Mouse (Mus musculus) spleen, postnatal 36 days (tissue): ENCODE data around the gene Borcs8.
A peak's percentile ranks its signal among the peaks of the same experiment; 100 is the strongest.

Experiments used
- DNase-seq, 2 experiments: peaks; one replicate each; pipeline ENCODE4 v3.0.0; 2022; ENCODE audit warnings: low spot score in 2 of 2, mixed read lengths in 1 of 2

Borcs8 gene

DNA sequence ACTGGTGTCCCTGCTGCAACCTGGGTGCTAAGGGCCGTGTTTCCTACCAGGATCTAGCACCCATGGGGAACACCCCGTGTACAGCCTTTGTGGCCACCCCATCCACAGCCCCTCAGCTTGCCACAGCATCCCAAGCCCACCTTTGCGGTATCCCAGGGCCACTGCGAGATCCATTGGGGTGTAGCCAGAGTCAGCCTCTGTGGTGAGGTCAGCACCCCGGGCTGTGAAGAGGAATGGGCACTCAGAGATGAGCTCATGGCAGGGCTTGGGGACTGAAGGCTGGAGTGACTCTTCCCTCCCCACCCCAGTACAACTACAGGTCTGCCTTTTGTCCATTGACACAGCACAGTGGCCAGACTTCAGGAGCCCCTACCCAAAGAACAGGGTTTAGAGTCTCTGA, 5.2 kb upstream of the Borcs8 start:
- DNase-seq = no peak

DNA sequence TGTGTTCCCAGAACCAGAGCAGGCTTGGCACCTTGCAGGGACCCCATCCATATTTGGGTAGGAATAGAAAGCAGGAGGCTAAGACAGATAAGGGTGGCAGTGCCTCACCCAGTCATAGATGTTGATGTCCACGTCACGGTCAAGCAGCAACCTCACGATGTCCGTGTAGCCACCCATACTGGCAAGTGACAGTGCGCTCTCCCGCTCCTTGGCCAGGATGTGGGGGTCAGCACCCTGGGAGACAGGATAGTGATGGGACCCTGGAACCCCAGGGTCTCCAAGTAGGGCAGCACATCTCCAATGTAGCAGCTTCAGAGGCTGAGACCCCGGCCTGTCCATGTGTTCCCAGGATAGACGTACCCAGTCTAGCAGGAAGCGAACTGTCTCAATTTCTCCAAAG, 4.4 kb upstream of the Borcs8 start:
- no peak for DNase-seq

DNA sequence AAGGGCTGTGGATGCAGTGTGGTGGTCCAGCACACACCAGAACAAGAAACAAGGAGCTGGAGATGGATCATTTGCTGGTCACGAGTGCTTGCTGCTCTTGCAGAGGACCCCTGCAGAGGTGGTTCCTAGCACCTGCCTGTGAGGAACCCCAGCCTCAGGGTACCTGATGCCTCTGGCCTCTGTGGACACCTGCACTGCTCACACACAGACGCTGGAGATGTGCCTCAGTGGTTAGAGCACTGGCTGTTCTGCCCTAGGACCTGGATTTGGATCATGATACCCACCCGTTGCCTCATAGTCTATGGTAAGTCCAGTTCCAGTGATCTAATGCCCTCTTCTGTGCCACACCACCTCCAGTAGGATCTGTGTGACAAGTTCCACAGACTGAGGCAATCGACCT, 2.7 kb upstream of the Borcs8 start:
- no peak for DNase-seq

DNA sequence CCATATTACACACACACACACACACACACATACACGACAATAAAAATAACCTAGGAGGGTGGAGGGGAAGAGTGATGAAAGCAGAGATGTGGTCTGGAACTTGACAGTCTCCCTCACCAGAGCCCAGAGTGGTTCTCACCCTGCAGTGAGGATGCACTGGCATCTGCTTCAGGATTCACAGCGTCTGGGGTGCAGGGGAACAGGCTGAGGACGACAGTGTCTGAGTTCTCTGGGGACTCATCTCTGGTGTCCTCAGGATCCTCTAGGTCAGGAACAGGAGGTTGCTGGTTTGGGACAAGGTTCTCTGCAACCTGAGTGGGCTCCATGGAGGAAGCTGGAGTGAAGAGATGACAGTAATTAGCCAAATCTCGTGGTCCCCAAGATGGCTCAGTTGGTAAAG, 1.4 kb upstream of the Borcs8 start:
- DNase-seq = no peak

DNA sequence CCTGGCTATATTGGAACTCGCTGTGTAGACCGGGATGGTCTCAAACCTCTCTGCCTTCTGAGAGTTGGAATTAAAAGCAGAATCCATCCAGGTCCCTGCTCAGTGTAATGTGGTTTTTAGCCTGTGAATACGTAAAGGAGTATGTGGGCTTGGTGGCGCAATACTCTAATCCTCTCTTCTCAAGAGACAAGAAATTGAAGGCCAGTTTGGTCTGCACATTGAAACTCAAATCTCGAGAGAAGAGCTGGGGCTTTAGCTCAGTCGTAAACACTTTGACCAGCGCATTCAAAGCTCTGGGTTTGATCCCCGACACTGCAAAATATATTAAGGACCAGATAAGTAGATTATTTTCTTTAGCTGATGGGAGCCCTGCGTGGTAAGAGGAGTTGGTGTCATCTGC, 682 bp downstream of the Borcs8 start:
- no peak for DNase-seq

DNA sequence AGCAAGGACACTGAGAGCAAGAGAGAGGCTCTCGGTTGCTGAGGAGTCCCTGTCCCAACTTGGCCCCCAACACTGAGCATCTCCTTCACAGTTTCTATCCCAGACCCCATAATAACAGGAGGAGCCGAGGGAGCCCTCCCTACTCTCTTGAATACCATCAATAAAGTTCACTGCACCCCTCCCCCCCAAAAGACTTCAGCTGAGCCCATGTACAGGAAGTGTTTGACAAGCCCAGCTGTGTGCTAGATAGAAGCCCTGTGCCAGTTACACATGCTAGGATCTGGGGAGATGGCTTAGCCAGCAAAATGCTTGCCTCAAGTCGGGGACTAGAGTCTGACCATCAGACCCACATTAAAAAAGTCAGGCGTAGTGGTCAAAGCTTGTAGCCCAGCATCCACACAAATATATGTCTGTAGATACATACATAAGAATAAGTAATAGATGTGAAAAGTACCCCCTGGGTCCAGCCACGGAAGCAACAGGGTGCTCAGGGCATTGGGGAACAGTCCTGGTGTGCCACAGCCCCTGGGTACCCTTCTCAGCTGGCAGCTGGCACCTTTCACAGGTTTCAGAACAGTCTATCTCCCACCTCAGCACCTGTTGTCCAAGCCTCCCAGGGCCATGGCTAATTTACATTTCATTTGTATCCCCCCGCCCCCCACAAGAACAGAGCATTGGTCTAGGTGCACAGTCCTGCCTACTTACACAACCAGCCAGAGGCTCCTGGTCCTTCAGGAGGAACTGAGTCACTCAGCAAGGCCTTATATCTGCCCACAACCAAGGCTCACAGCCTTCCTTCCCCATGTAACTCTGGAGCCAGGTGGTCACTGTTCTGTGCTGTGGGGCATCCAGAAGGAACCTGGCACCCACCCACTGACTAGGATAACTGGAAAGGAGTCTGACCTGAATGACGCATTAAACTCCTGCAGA, 8.6 kb downstream of the Borcs8 start:
- no peak for DNase-seq

DNA sequence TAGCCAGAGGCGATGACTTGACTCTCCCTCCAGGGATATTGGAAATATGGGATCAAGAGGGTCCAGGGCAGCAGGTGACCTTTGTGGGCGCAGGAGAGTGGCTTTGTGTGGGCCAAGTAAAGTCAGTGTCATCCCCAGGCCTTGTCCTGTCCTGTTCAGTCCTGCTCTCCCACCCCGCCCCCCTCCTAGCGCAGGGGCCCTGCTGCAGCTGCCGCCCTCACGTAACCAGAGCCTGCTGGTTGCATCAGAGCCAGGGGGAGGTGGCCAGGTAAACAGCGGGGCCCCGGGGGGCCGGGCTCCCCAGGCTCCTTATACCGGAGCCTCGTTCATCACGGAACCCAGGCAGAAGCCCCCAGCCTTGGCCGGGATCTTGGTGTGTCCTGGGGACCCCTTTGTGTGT, 10.9 kb downstream of the Borcs8 start:
- no peak for DNase-seq

DNA sequence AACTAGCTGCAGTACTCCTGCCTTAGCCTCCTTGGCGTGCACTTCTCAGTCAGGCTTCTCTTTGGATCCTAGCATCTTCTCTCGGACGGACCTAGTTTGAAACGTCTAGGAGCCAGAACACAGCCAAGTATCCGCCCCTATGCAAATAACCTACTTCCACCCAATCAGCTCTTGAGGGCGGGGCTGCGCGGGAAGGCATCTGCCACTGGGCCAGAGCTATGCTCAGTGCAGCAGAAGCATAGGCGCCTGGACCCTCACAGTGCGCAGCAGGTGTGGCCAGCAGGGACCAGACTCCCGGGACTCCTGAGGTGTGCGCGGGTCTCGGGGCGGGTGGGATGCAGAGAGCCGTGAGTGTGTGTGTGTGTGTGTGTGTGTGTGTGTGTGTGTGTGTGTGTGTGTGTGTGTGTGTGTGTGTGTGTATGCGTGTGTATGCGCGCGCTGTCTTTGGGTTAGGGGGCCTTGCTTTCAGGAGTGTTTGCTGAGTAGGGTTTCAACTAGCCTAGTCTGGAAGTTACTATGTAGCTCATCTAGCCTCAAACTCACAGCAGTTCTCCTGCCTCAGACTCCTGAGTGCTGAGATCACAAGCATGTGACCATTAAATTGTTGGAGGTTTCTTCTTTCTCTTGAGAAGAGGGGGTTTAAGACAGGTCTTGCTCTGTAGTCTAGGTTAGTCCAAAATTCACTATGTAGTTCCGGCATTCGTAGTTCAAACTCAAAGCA, 13.4 kb downstream of the Borcs8 start:
- DNase-seq = peak; percentile 83 to 84

DNA sequence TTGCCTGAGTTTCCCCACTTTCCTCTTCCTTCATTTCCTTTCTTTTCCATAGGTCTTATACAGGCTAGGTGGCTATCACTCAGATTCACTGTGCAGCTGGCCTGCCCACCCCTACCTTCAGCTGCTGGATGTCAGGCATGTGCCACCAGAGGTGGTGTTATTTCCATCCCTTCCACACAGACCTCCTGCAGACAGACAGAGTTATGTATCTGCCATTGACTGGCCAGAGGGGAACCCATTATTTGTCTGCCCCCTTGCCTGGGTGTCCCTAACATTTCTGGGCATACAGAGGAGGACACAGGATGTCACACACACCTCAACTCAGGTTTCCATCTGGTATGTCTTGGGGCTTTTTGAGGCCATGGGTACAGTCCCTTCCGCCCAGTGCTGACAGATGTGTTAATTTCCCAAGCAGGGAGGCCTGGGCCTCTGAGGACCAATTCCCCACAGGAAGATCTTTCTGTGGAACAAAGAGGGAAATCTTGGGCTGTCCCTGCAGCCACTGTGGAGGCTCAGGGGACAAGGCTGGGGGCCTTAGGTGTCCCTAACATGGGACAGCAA, 18.0 kb downstream of the Borcs8 start:
- no peak for DNase-seq

DNA sequence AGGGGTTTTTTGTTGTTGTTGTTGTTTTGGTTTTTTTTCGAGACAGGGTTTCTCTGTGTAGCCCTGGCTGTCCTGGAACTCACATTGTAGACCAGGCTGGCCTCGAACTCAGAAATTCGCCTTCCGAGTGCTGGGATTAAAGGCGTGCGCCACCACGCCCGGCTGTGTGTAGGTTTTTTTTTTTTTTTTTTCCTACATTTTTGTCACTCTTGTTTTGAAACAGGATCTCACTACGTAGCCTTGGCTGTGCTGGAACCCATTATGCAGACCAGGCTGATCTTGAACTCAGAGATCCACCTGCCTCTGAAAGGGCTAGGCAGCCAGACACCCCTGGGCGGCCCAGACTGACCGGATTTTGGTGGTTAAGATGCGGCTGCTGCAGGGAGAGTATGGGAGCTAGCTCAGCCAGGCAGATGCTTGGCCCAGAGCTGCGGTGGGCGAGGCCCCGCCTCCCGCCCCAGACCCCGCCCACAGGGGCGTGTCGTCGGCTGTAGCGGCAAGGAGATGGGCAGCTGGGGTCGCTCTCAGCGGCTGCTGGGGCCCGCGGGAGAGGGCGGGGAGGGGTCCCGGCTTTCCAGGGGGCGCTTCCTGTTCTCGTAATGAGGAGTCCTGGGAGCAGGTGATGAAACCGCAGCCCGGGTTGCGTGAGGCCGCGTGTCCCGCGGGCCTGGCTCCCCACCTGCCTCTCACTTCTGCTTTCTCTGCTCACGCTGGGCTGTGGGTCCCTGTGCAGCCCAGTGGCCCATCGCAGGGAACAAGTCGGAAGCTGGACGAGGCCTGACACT, 19.0 kb downstream of the Borcs8 start:
- DNase-seq = peak; percentile 80 to 81

DNA sequence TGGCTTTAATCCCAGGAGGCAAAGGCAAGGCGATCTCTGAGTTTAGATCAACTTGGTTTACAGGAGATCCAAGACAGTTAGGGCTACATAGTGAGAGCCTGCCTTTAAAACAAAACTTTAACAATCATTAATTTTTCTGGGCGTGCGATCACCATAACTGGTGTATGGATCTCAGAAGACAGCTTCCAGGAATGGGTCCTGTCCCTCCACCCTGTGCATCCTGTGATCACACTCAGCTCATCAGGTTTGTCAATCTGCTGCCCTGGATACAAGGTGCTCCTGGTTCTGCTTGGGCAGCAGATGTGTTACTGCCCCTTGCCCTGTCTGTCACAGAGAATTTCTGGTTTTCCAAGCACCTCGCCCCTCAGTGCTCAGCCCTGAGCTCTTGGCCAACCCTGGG, 19.9 kb downstream of the Borcs8 start:
- DNase-seq = no peak

DNA sequence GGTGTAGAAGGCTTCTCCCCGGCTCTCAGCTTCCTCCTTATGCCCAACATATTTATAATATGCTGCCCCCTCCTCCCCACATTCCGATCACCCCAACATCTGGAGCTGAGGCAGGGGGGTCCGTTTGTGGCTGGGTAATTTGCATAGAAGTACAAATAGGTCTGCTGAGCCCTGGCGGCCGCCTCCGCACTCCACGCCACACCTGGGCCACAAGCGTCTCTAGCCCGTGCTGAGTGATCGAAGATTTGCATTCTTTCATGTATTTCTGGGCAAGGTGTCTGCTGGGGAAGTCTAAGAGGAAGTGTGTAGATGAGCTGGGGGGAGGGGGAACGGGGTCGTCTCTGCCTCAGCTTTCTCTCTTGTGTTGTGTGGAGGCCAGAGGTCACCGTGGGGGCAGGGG, 20.7 kb downstream of the Borcs8 start:
- DNase-seq = peak; percentile 84 to 86

DNA sequence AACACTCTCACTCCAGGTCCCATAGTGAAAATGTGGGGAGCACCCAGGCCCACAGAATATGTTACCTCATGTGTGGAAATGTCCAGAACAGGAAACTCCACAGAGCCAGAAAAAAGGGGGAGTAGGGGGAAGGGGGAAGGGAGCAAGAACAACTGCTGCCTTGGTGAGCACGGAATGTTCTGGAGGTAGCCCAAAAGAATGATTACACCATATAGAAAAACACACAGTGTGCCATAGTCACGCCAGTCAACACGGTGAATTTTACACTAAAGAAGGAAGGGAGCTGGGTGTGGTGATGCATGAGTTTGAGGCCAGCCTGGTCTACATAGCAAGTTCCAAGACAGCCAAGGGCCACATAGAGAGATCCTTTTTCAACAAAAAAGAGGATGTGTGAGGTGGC, 24.0 kb downstream of the Borcs8 start:
- DNase-seq = no peak

DNA sequence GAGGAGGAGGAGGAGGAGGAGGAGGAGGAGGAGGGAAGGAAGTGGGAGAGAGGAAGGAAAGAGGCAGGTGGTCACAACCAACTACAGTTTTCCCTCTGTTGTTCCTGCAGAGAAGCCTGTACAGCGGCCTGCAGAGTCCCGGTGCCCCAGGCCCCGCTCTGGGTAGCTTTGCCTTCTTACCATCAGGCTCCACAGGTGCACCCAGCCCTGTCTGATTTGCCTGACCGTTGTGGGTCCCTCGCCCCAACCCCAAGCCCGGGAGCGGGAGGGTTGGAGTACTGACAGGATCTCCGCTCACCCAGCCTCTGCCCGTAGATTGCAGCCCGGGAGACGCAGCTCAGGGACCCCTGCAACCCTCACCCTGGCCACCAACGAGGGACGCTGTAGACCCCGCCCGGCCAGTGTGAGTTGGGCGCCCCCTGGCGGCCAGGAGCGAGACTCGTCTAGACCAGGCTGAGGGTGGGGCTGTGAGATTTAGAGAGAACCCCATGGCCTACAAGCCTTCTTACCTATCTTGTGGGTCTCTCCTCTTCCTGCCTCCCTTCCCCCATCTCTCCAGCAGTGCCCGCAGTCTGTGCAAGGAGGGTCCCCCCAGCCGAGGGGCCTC, 27.3 kb downstream of the Borcs8 start:
- peak; percentile 61 to 66 for DNase-seq

DNA sequence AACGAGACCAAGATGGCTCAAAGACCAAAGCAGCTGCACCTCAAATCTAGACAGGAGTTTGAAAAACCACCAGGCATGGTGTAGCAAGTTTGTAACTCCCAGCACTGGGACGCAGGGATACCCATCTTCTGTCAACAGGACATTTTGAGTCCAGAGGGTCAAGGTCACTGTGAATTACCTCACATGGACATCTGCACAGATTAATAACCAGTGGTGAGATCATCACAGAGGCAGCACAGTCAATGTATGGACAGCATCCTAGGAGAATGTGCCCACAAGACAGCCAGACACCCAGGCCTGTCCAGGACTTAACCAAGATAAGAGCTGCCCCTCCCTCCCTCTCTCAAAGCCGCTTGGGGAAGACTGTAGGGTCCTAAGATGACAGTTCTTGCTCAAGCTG, 30.8 kb downstream of the Borcs8 start:
- no peak for DNase-seq

DNA sequence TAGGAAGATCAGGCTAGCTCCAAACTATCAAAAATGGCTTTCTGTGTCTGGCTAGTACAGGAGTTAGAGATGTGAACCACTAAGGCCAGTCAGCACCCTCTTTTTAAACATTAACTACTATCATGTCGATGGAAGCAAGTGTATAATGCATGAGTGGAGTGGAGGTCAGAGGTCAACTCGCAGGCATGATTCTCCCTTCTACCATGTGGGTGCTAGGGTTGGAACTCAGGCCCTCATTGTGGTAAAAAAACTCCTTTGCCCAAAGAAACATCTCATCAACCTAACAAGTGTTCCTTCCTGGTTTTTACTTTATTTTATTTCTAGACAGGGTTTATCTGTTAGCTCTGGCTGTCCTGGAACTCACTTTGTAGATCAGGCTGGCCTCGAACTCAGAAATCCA, 31.4 kb downstream of the Borcs8 start:
- DNase-seq = no peak

DNA sequence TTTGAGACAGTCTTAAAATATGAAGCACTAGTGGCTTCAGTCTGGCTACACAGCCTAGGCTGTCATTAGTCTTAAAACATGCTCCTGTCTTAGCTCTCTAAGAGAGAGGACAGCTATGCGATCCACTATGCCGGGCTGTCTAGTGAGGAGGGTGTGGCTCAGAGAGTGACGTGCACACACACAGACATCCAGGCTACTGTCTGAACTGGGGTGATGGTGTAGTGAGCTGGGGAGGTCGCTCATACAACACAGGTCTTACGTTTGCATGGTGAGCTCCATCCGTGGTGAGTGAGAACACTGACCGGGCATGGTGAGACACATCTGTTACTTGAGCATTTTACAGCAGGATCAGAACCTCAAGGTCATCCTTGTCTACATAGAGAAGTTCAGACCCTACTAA, 31.9 kb downstream of the Borcs8 start:
- no peak for DNase-seq

DNA sequence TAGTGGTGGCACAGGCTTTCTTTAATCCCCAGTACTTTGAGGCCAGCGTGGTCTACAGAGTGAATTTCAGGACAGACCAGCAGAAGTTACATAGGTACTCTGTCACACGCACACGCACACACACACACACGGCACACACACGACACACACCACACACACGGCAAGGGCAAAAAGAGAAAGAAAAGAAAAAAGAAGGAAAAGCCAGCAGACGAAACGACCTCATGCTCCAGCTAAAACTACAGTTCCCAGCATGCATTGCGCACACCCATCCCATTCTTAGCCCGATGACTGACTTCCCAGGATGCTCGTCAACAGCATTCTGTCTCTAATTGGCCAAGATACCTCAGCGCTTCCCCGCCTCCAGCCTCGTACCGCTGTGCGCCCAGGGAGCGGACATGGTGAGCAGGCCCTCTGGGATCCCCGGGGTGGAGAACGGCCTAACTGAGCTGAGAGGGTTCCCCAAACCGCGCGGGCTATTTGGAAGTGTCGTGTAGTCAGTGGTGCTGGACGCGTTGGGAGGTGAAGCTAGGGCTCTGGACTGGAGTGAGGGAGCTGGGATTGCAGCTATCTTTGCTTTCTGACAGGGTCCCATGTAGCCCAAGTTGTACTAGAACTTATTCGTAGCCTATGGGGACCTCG, 32.9 kb downstream of the Borcs8 start, which contains the start of gene Tmem161a:
TSS of gene Tmem161a (plus strand) at position 314 of the 639 bp plus-strand sequence.
- DNase-seq = peak; percentile 90 to 91

DNA sequence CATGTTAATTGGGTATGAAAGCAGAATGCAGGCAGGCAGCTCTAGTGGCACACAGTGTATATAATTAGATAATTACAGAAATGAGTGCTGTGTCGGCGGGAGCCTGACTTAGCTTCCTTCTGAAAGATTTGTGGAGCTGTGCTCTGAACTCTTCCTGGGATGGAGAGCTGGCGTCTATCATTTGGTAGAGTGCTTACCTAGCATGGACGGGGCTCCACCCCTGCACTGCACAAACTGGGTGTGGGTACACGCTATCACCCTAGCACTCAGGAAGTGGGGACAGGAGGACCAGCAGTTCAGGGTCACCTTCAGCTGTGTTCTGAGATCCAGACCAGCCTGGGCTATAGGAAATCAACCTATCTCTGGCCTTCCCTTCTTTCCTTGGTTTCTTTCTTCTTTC, 34.0 kb downstream of the Borcs8 start:
- DNase-seq = no peak

DNA sequence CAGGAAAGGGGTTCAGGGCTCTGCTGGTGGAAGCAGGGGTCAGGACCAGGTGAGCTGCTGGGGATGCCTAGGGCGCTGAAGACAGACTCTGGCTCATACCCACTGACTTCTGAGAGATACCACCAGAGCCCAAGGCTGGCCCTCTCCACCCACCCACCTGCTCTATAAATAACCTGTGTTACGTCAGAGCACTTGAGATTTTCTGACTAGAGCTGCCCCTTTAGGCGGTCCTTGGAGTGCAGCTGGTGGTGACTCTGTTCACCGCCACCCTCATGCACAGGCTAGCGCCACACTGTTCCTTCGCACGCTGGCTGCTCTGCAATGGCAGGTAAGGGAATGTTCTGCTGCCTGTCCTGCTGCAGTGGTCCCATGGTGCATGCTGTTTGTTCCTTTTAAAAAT, 34.8 kb downstream of the Borcs8 start:
- no peak for DNase-seq

DNA sequence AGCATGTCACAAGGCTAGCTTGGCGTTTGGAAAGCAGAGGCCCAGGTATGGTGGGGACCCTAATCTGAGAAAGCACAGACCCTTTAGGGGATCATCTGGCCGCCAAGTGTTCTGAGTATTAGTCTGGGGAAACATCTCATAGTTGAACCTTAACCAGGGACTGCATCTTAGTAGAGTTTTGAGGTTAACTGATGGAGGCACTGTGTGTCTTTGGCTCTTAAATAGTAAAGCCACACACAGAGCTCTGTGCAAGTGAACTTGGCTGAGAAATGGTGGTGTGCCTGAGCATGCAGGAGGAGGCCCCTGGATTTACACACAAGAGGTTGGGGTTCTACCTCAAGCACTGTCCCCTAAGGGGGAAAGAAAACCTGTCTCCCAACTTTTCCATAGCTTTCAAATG, 38.9 kb downstream of the Borcs8 start:
- no peak for DNase-seq
